ENCODE assay signal across 26 mouse cellular contexts in the genomic region with DNA sequence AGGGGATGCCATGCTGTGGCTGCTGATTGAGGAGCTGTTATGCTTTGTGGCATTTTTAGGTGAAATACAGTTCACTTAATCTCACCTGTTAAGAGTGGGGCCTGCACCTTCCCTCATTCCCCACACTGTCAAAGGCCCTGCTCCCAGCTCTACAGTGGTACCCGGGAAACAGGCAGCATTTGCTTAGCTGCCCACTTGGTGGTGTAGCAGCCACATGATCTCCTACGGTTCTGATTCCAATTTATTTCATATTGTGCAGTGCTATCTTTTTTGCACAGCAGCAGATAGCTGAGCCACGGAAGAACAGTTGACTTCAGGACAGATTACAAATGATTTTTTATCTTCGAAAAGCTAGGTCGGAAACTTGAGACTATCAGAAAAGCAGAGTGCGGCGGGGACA.
DNase-seq lines count a peak whose midpoint lies in the region; ATAC-seq and TF ChIP-seq lines count a peak whose summit lies in the region.
"Had no signal": no experiment of that assay in that cellular context is flagged by ENCODE, and none has a peak within 500 bp of the region (broad histone marks: within the 10 kb centered on the region; RNA-seq: fewer than 3 reads in every experiment).

No protein-coding gene starts in this region.

- no peaks in the 10 kb centered on the region for H3K4me1 ChIP-seq in forebrain, postnatal 0 days (ENCODE audit: insufficient read depth)
- H3K4me1 ChIP-seq in forebrain, embryonic 16.5 days (replicated peaks; ENCODE audit: control insufficient read depth, insufficient read depth, low read length), result no peaks in the 10 kb centered on the region
- H3K4me1 ChIP-seq in midbrain, embryonic 15.5 days, result no peaks in the 10 kb centered on the region
- no peaks in the 10 kb centered on the region for H3K4me1 ChIP-seq in midbrain, embryonic 11.5 days (ENCODE audit: control insufficient read depth, insufficient read depth, low read length)
- peaks cover 3% of the 10 kb centered on the region; the same call in 1 of the 2 replicates for H3K4me1 ChIP-seq in cortical plate, adult 2 months (ENCODE audit: control insufficient read depth, insufficient read depth, low read length)
- H3K4me1 ChIP-seq: embryonic facial prominence, embryonic 15.5 days; heart, embryonic 12.5 days; hindbrain, embryonic 12.5 days; intestine, embryonic 15.5 days; limb, embryonic 12.5 days had no signal

- 81% methylated on average over 7 of the region's 7 CpGs for WGBS in forebrain, postnatal 0 days
- WGBS in forebrain, embryonic 16.5 days, result 88% methylated on average over 7 of the region's 7 CpGs
- 81% methylated on average over 7 of the region's 7 CpGs for WGBS in midbrain, embryonic 15.5 days
- WGBS in midbrain, embryonic 11.5 days, result 88% methylated on average over 7 of the region's 7 CpGs

- TF ChIP-seq CTCF in forebrain, postnatal 0 days (IDR thresholded peaks at IDR 0.05; ENCODE audit: low read depth), result peak; percentile 58
- peak; percentile 70 for TF ChIP-seq CTCF in layer of hippocampus, adult 2 months (conservative IDR thresholded peaks at IDR 0.05)
- TF ChIP-seq CTCF in cortical plate, adult 2 months (IDR thresholded peaks at IDR 0.05; ENCODE audit: extremely low read depth, insufficient read depth, low read length), result peak; percentile 34

- H3K36me3 ChIP-seq in forebrain, postnatal 0 days (ENCODE audit: insufficient read depth), result no peaks in the 10 kb centered on the region
- no peaks in the 10 kb centered on the region for H3K36me3 ChIP-seq in forebrain, embryonic 16.5 days (ENCODE audit: control insufficient read depth, insufficient read depth)
- no peaks in the 10 kb centered on the region for H3K36me3 ChIP-seq in midbrain, embryonic 15.5 days (replicated peaks)
- no peaks in the 10 kb centered on the region for H3K36me3 ChIP-seq in midbrain, embryonic 11.5 days (ENCODE audit: control insufficient read depth, insufficient read depth, low read length)
- H3K36me3 ChIP-seq: embryonic facial prominence, embryonic 15.5 days; heart, embryonic 12.5 days; hindbrain, embryonic 12.5 days; intestine, embryonic 15.5 days; limb, embryonic 12.5 days had no signal

- H3K27ac ChIP-seq in forebrain, postnatal 0 days (ENCODE audit: low read depth, low read length), result no peak overlapping the region
- H3K27ac ChIP-seq in forebrain, embryonic 16.5 days (ENCODE audit: low read length), result no peak overlapping the region
- peak overlapping the region; percentile 36; the same call in 1 of the 2 replicates for H3K27ac ChIP-seq in layer of hippocampus, adult 2 months
- 0 out of 2 replicates have a peak overlapping the region, but pooled peaks have one; percentile 30 for H3K27ac ChIP-seq in midbrain, embryonic 15.5 days
- H3K27ac ChIP-seq in midbrain, embryonic 11.5 days (ENCODE audit: low read depth, low read length), result no peak overlapping the region
- no peak overlapping the region for H3K27ac ChIP-seq in cortical plate, adult 2 months (ENCODE audit: insufficient read depth, low read length)
- H3K27ac ChIP-seq: embryonic facial prominence, embryonic 15.5 days; hindbrain, embryonic 12.5 days; intestine, embryonic 15.5 days; limb, embryonic 12.5 days; macrophage had no signal

- no peak for TF ChIP-seq POLR2A in cortical plate, adult 2 months (IDR thresholded peaks at IDR 0.05; ENCODE audit: extremely low read depth, insufficient read depth, low read length)

- no peak overlapping the region for H3K9ac ChIP-seq in forebrain, postnatal 0 days
- H3K9ac ChIP-seq in forebrain, embryonic 16.5 days (replicated peaks; ENCODE audit: low read depth, low read length), result no peak overlapping the region
- no peak overlapping the region for H3K9ac ChIP-seq in midbrain, embryonic 15.5 days
- no peak overlapping the region for H3K9ac ChIP-seq in midbrain, embryonic 11.5 days (ENCODE audit: low read length)
- H3K9ac ChIP-seq: embryonic facial prominence, embryonic 15.5 days; heart, embryonic 12.5 days; hindbrain, embryonic 12.5 days; intestine, embryonic 15.5 days; limb, embryonic 12.5 days; liver, postnatal 0 days had no signal

- peak; percentile 47 for DNase-seq in forebrain, postnatal 0 days
- DNase-seq in layer of hippocampus, adult 2 months (ENCODE audit: low spot score in 2 of 2), result peak; percentile 30 to 42
- DNase-seq in layer of hippocampus, postnatal 10 days (ENCODE audit: low spot score in 2 of 2), result no peak
- no peak for DNase-seq in midbrain, embryonic 11.5 days (ENCODE audit: low spot score, missing footprints)
- DNase-seq: adrenal gland, postnatal 14 days; cerebellum, adult 9-10 months; gastrocnemius, postnatal 25 days; heart, adult 18-20 months; heart, postnatal 10 days; kidney, adult 8-10 months; kidney, postnatal 10 days; liver, postnatal 0 days; thymus, adult 18-20 months; thymus, postnatal 36 days had no signal

- H3K4me3 ChIP-seq in forebrain, postnatal 0 days (ENCODE audit: low read depth, low read length), result no peak overlapping the region
- no peak overlapping the region for H3K4me3 ChIP-seq in forebrain, embryonic 16.5 days (replicated peaks; ENCODE audit: low read length)
- no peak overlapping the region for H3K4me3 ChIP-seq in layer of hippocampus, adult 2 months
- no peak overlapping the region for H3K4me3 ChIP-seq in midbrain, embryonic 15.5 days
- H3K4me3 ChIP-seq in midbrain, embryonic 11.5 days (ENCODE audit: low read depth, low read length), result no peak overlapping the region
- H3K4me3 ChIP-seq in cortical plate, adult 2 months (ENCODE audit: insufficient read depth, low read length), result no peak overlapping the region
- H3K4me3 ChIP-seq: embryonic facial prominence, embryonic 15.5 days; heart, embryonic 12.5 days; hindbrain, embryonic 12.5 days; intestine, embryonic 15.5 days; limb, embryonic 12.5 days had no signal

- no peaks in the 10 kb centered on the region for H3K9me3 ChIP-seq in forebrain, postnatal 0 days (ENCODE audit: low read length)
- no peaks in the 10 kb centered on the region for H3K9me3 ChIP-seq in forebrain, embryonic 16.5 days (ENCODE audit: control insufficient read depth, low read length)
- no peaks in the 10 kb centered on the region for H3K9me3 ChIP-seq in midbrain, embryonic 15.5 days
- H3K9me3 ChIP-seq in midbrain, embryonic 11.5 days (ENCODE audit: control insufficient read depth, low read length), result no peaks in the 10 kb centered on the region
- H3K9me3 ChIP-seq: embryonic facial prominence, embryonic 15.5 days; heart, embryonic 12.5 days; hindbrain, embryonic 12.5 days; intestine, embryonic 15.5 days had no signal

- no peaks in the 10 kb centered on the region for H3K27me3 ChIP-seq in forebrain, postnatal 0 days (ENCODE audit: insufficient read depth, low read length)
- no peaks in the 10 kb centered on the region for H3K27me3 ChIP-seq in forebrain, embryonic 16.5 days (replicated peaks; ENCODE audit: control insufficient read depth, insufficient read depth, low read length)
- no peaks in the 10 kb centered on the region for H3K27me3 ChIP-seq in midbrain, embryonic 15.5 days (replicated peaks)
- no peaks in the 10 kb centered on the region for H3K27me3 ChIP-seq in midbrain, embryonic 11.5 days (ENCODE audit: control insufficient read depth, insufficient read depth, low read length)
- H3K27me3 ChIP-seq: embryonic facial prominence, embryonic 15.5 days; heart, embryonic 12.5 days; hindbrain, embryonic 12.5 days; intestine, embryonic 15.5 days; limb, embryonic 12.5 days had no signal

- ATAC-seq in forebrain, postnatal 0 days, result peak; percentile 38; the same call in 1 of the 2 replicates
- ATAC-seq in forebrain, embryonic 16.5 days, result no peak; the same call in 1 of the 2 replicates
- ATAC-seq in midbrain, embryonic 15.5 days (replicated peaks), result no peak
- no peak for ATAC-seq in midbrain, embryonic 11.5 days (ENCODE audit: low FRiP score)
- ATAC-seq: forebrain, embryonic 14.5 days; intestine, embryonic 15.5 days; lung, postnatal 0 days had no signal

- H3K4me2 ChIP-seq in forebrain, postnatal 0 days (ENCODE audit: low read depth), result no peak overlapping the region
- no peak overlapping the region for H3K4me2 ChIP-seq in forebrain, embryonic 16.5 days (ENCODE audit: low read length)
- H3K4me2 ChIP-seq in midbrain, embryonic 15.5 days, result no peak overlapping the region
- no peak overlapping the region for H3K4me2 ChIP-seq in midbrain, embryonic 11.5 days
- H3K4me2 ChIP-seq: embryonic facial prominence, embryonic 15.5 days; heart, embryonic 12.5 days; hindbrain, embryonic 12.5 days; intestine, embryonic 15.5 days; limb, embryonic 12.5 days; liver, embryonic 11.5 days had no signal

Comparison
In these comparisons a context has a peak if more than half of its experiments do, and no peak if none do; other contexts are left out.
1. DNase-seq: peak in forebrain, postnatal 0 days (single experiment) and layer of hippocampus, adult 2 months (2 of 2); none in layer of hippocampus, postnatal 10 days (0 of 2) and midbrain, embryonic 11.5 days (single experiment).
2. H3K27ac ChIP-seq: peak in layer of hippocampus, adult 2 months (single experiment) and midbrain, embryonic 15.5 days (single experiment); none in forebrain, postnatal 0 days (single experiment), forebrain, embryonic 16.5 days (single experiment), midbrain, embryonic 11.5 days (single experiment) and cortical plate, adult 2 months (single experiment).
3. Peak in every context shown above with its lines, with median percentiles within 50 percentile points of each other: CTCF ChIP-seq.